Mouse (Mus musculus): ENCODE data around the gene Arhgap24. TPM values are rescaled to one million over a fixed set of nuclear protein-coding genes. Genes with fewer than 3 reads are reported as not detected.

The Arhgap24 gene
- total RNA-seq, 2 experiments from 2014 or later, result 8.7 to 9.1 TPM

- no peak for DNase-seq (ENCODE audit: low spot score in 2 of 2)
These were observed 304.9 kb downstream of the Arhgap24 start for GRCm38 (mm10) chr5:102786123-102786522.

DNA sequence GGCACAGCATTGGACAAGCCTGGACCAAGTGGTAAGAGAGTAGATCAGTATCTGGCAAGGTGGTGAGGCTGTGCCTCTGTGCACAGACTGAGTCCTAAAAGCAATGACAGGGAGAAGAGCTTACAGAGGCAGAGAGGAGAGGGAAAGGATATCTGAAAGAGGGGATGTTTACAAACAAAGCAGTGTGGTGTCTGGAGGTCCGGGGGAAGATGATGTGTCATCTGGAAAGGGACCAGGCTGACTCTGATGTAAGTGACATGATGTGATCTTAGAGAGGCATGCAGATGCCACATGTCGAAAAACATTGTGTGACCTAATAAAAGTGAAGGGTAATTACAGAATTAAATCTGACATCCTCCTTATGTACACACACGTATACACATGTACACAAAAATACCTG lies 307.2 kb downstream of the Arhgap24 start:
- no peak for DNase-seq (ENCODE audit: low spot score in 2 of 2)

- no peak for DNase-seq (ENCODE audit: low spot score in 2 of 2)
These were observed 310.1 kb downstream of the Arhgap24 start for GRCm38 (mm10) chr5:102791273-102791672.

DNA sequence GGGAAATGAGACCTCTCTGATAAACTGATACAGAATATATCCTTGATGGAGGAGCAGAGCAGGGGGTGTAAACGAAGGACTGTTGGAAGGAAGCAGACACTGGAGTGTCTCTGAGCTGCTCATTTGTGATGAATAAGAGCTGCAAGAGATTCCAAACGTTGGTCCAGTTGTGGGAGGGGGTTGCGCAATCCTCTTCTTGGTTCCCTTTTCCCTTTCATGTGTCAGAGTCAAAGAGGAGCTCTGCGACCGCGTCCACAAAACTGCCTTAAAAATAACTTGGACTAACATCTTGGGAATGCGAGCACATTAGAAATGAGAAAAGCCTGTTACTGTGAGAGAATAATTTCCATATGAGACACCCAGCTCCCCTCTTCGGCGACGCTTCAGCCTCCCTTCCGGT lies 312.3 kb downstream of the Arhgap24 start:
- DNase-seq (ENCODE audit: low spot score in 2 of 2), result no peak

- no peak for DNase-seq (ENCODE audit: low spot score in 2 of 2)
These were observed 320.3 kb downstream of the Arhgap24 start for GRCm38 (mm10) chr5:102801469-102801868.

GRCm38 (mm10) chr5:102802833-102803232 lies 321.6 kb downstream of the Arhgap24 start:
- no peak for DNase-seq (ENCODE audit: low spot score in 2 of 2)

DNA sequence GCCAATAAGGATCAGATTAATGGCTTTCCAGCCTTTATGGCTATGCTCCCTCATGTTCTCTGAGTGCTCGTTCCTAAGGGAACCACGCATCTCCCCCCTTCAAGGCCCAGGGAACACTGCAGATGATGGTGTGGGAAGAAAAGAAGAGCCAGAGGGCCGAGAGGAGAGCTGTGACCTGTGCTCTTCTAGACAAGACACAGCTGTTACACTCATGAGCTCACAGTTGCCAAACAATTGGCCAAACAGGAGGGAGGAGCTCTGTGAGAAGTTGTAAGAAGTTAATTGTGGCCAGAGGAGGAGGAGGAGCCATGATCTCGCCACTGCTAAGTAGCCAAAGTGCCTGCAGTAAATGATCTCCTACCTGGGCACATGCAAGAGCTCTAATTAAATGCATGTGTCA lies 322.5 kb downstream of the Arhgap24 start:
- no peak for DNase-seq (ENCODE audit: low spot score in 2 of 2)

GRCm38 (mm10) chr5:102807518-102807917 lies 326.3 kb downstream of the Arhgap24 start:
- DNase-seq (ENCODE audit: low spot score in 2 of 2), result no peak

DNA sequence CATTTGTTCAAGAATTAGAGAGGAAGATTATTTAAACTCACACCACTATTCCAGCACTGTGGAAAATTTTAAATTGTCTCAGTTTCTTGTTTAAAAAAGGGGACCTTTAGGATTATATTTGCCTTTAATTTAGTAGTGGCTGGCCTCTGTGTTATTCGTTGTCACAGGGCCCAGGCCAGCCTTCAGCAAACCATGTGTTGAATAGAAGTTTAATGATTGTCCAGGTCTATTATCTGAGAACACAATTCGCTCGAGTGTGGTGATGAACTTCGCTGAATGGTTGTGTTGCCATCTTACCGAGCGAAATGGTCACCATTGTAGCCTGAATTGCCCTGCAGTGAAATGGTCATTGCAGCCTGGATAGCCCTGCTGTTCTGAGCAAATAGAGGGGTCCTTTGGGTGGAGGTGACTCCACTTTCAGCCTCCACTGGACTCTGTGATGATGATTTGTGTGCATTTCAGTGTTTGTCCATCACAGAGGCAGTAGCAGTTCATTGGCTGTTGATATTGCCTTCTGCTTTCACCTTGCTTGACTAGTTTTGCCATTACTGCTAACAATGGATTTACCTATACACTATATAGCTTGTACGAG lies 329.3 kb downstream of the Arhgap24 start:
- no peak for DNase-seq (ENCODE audit: low spot score in 2 of 2)

DNA sequence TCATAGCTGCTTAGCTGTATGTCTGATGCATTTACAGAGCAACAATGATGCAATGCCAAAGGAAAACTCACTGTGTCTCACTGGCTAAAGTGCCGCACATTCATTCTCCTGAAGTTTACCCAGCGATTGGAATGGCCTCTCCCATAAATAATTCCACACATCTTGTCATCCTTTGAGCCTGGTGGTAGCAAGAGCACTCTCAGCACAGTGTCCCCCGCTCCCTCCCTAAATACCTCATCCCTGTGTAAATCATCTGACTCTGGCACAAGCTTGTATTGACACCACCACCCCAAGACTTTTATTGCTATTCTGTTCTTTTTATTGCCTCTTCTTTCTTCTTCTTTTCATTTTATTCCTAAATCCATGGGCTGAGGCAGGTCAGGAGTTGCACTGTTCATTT lies 332.1 kb downstream of the Arhgap24 start:
- no peak for DNase-seq (ENCODE audit: low spot score in 2 of 2)

GRCm38 (mm10) chr5:102817641-102818040 lies 336.4 kb downstream of the Arhgap24 start:
- DNase-seq (ENCODE audit: low spot score in 2 of 2), result no peak

DNA sequence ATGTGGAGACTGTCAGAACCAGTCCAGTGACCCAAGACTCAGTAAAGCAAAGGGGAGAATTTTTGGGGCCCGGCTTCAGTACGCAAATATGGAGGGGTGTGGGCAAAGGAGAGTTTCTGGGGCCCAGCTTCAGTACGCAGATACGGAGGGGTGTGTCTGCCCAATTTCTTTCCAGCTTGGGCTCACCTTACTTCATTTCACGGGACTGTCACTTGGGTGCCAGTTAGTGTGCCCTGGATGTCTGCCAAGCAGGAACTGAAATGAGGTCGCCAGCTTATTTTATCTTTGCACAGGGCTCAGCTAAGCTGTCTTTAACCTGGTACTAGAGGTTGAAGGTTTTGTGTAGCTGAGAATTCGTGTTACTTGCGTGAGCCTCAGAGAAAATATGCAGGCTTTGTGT lies 344.3 kb downstream of the Arhgap24 start:
- no peak for DNase-seq (ENCODE audit: low spot score in 2 of 2)

DNA sequence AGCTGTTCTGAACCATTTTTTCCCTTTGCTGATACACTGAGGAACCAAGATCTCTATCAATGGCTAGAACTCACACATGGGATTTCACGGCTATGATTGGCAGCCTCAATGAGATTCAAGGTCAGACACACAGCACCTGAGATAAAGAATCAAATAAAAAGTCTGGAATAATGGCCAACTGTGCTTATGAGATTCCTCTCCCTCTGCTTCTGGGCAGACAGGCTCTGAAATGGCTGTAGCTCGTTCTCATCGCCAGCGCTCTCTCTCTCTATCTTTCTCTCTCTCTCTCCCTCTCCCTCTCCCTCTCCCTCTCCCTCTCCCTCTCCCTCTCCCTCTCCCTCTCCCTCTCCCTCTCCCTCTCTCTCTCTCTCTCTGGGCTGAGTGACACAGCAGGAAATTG lies 357.9 kb downstream of the Arhgap24 start:
- DNase-seq (ENCODE audit: low spot score in 2 of 2), result no peak

GRCm38 (mm10) chr5:102843934-102844709 lies 362.9 kb downstream of the Arhgap24 start:
- DNase-seq (ENCODE audit: low spot score in 2 of 2), result no peak

DNA sequence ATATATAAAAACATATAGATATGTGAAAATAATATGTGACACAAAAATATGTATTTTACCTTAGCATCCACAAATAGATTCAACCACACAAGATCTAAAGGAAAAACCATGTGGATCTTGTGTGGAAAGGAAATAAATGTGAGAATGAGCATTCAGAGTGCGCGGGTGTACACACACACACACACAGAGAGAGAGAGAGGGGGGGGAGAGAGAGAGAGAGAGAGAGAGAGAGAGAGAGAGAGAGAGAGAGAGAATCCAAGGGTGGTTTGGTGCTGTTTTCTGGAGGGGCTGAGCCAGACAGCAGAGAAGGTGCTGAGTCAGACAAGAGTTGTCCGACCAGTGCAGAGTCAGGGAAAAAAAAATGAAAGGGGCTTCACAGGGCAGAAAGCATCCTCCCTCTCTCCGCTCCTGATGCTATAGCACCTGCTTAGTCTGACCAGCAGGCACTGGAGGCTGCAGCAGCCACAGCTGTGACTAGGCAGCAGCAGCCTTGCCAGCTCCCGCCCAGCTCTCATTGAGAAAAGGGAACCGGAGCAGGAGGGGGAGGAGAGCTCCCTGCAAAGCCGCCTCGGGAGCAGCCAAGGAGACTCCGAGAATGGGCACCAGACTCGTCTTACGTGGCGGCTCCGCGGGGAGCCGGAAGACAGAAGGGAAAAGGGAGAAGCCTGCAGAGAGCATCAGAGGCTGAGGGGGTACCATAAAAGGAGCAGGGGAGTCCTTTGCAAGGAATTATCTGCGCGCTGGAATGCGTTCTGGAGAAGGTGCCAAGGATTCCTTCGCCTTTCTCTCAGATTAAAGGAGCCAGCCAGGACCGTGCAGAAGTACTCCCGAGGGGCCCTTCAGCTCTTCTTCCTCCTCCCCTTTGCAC lies 363.8 kb downstream of the Arhgap24 start:
- DNase-seq (ENCODE audit: low spot score in 2 of 2), result peak; percentile 74 to 75

- no peak for DNase-seq (ENCODE audit: low spot score in 2 of 2)
These were observed 364.6 kb downstream of the Arhgap24 start for GRCm38 (mm10) chr5:102845800-102846199.

DNA sequence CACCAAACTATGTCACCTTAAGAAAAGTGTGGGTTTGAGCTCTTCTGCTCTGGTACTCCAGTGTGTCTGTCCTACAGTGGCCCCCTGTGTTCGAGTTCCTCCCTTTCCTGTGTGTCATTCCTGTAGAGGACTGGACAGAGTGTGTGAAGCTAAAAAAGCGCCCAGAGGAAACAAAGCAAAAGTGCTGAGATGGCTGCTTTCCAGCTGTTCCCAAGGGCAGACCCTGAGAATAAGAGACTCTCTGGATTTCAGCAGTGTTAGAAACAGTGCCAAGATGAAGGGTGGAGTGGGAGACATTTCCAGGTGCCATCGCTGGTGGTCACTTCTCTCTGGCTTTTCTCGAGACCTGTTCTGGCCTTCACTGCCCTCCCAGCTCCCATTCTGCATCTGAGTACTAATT lies 366.7 kb downstream of the Arhgap24 start:
- DNase-seq (ENCODE audit: low spot score in 2 of 2), result no peak

DNA sequence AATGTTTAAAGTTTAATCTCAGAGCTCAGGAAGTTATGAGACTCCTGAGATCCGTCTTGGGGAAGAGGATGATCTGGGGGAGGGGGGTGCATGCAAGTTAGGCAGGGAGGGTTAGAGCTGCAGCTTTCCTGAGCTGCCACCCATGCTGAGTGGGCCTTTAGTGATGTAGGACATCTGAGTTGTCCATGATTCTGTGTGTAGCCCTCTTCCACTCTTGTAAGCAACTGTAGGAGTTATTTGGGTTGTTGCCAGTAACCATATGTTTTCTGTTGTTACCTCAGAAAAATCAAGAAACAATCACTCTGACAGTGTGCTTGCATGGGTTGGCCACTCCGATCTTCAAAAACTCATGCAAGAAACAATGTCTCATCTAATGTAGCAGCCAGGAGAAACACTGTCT lies 370.6 kb downstream of the Arhgap24 start:
- DNase-seq (ENCODE audit: low spot score in 2 of 2), result no peak

GRCm38 (mm10) chr5:102853750-102854149 lies 372.6 kb downstream of the Arhgap24 start:
- DNase-seq (ENCODE audit: low spot score in 2 of 2), result no peak

DNA sequence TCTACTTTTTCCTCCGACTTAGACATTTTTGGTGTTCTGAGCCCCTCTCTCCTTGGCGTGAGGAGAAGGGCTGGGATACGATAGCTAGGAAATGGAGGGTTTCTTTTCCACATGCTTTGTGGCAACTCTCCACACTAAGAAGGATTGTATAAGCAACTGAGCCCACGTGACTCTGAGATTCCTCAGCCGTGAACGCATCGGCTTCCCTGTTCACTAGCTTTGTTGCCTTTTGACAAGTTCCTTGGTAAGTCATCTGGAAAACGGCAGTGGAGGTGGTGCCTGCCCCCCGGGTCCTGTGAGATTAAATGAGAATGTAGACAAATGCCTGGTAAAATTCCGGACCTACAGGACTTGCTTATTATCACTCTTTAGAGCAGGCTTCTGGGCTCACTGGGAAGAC lies 374.6 kb downstream of the Arhgap24 start:
- DNase-seq (ENCODE audit: low spot score in 2 of 2), result no peak

- DNase-seq (ENCODE audit: low spot score in 2 of 2), result no peak
These were observed 376.9 kb downstream of the Arhgap24 start for GRCm38 (mm10) chr5:102858047-102858446.

- no peak for DNase-seq (ENCODE audit: low spot score in 2 of 2)
These were observed 378.6 kb downstream of the Arhgap24 start for GRCm38 (mm10) chr5:102859749-102860148.
